Mouse (Mus musculus) heart, adult 2 months (tissue): ENCODE measurements around the gene Afm.

Experiments
- CTCF ChIP-seq: fragments of 200-600 bp; IDR thresholded peaks from 2 replicates; pipeline ENCODE4 v1.8.1; 2022; ENCODE audit warnings: antibody characterized with exemption, mild to moderate bottlenecking, moderate library complexity
- EP300 ChIP-seq: fragments of 200-500 bp; IDR thresholded peaks from 2 replicates; pipeline ENCODE4 v1.6.1; 2011; ENCODE audit warnings: low read depth, low read length, control low read depth; ENCODE audit not compliant: insufficient read depth
- POLR2A ChIP-seq: fragments of 200-500 bp; IDR thresholded peaks from 2 replicates; pipeline ENCODE4 v1.6.1; 2011; ENCODE audit warnings: mild to moderate bottlenecking, low read depth, low read length, control low read depth; ENCODE audit not compliant: insufficient read depth

GRCm38 (mm10) chr5:90499509-90499908, 19.2 kb upstream of the Afm start:
- TF ChIP-seq EP300 (no peak), CTCF (no peak), POLR2A (no peak)
